Mouse (Mus musculus) fat pad, adult 2 months (tissue): ENCODE results near the gene Creg2.
"Not testable (repeated sequence)": the region's sequence is repeated elsewhere in the genome, so short reads cannot be mapped to it uniquely, and the experiment has no call there.

Experiments
- DNase-seq: peaks from one replicate; pipeline ENCODE4 v3.0.0-alpha.2; 2011; ENCODE audit warnings: low read depth, low spot score; ENCODE audit errors: extremely low read depth

Gene Creg2

GRCm38 (mm10) chr1:39651241-39651548 is at the start of gene Creg2:
Gene Creg2, minus strand, starts transcription at chr1:39651474.
- DNase-seq = no peak

- DNase-seq = no peak
Observed at GRCm38 (mm10) chr1:39700599-39701273, 49.5 kb upstream of the Creg2 start.

- no peak for DNase-seq
Observed at GRCm38 (mm10) chr1:39698456-39698855, 47.2 kb upstream of the Creg2 start.

- DNase-seq = no peak
Observed at GRCm38 (mm10) chr1:39695198-39695597, 43.9 kb upstream of the Creg2 start.

GRCm38 (mm10) chr1:39694756-39695155 is 43.5 kb upstream of the Creg2 start:
- DNase-seq = no peak

- DNase-seq = no peak
Observed at GRCm38 (mm10) chr1:39691974-39692373, 40.7 kb upstream of the Creg2 start.

GRCm38 (mm10) chr1:39691061-39691460 is 39.8 kb upstream of the Creg2 start:
- DNase-seq = no peak

- DNase-seq = no peak
Observed at GRCm38 (mm10) chr1:39688573-39688972, 37.3 kb upstream of the Creg2 start.

- no peak for DNase-seq
Observed at GRCm38 (mm10) chr1:39687279-39687678, 36.0 kb upstream of the Creg2 start.

GRCm38 (mm10) chr1:39685841-39686240 is 34.6 kb upstream of the Creg2 start:
- DNase-seq = no peak

GRCm38 (mm10) chr1:39681638-39682037 is 30.4 kb upstream of the Creg2 start:
- DNase-seq = no peak

GRCm38 (mm10) chr1:39680546-39680945 is 29.3 kb upstream of the Creg2 start:
- no peak for DNase-seq

- DNase-seq = no peak
Observed at GRCm38 (mm10) chr1:39678883-39679282, 27.6 kb upstream of the Creg2 start.

GRCm38 (mm10) chr1:39676221-39676876 is 25.1 kb upstream of the Creg2 start:
- no peak for DNase-seq

- no peak for DNase-seq
Observed at GRCm38 (mm10) chr1:39672362-39673105, 21.3 kb upstream of the Creg2 start.

GRCm38 (mm10) chr1:39670211-39670935 is 19.1 kb upstream of the Creg2 start:
- DNase-seq = no peak

- no peak for DNase-seq
Observed at GRCm38 (mm10) chr1:39666751-39667252, 15.5 kb upstream of the Creg2 start.

GRCm38 (mm10) chr1:39664039-39664625 is 12.9 kb upstream of the Creg2 start:
- no peak for DNase-seq

GRCm38 (mm10) chr1:39663050-39663449 is 11.8 kb upstream of the Creg2 start:
- no peak for DNase-seq

- peak; percentile 55 for DNase-seq
Observed at GRCm38 (mm10) chr1:39656976-39657529, 5.8 kb upstream of the Creg2 start.

- not testable (repeated sequence) for DNase-seq
Observed at GRCm38 (mm10) chr1:39654901-39655300, 3.6 kb upstream of the Creg2 start.
